Mouse (Mus musculus): ENCODE measurements around the gene Zcchc7. TPM values are rescaled to one million over a fixed set of nuclear protein-coding genes. Genes with fewer than 3 reads are reported as not detected.
"Not testable (repeated sequence)": the region's sequence is repeated elsewhere in the genome, so short reads cannot be mapped to it uniquely, and the experiment has no call there.

The Zcchc7 gene
- polyA plus RNA-seq, 1 experiment from 2014 or later, result 36.5 TPM

- Histone ChIP-seq H3K9ac (no peak overlapping the region), H3K36me3 (no peaks in the 10 kb centered on the region), H3K4me3 (no peak overlapping the region), H3K4me2 (no peak overlapping the region), H3K4me1 (replicated peaks) (peaks cover 27% of the 10 kb centered on the region), H3K27me3 (peaks cover 94% of the 10 kb centered on the region), H3K27ac (replicated peaks) (no peak overlapping the region), H3K9me3 (no peaks in the 10 kb centered on the region)
- under 1% methylated on average over 19 of the region's 19 CpGs for WGBS
- no peak for ATAC-seq (ENCODE audit: low read depth)
Observed at GRCm38 (mm10) chr4:44713554-44714051, 42.1 kb upstream of the Zcchc7 start.

- H3K36me3 ChIP-seq, result no peaks in the 10 kb centered on the region
- peaks cover 92% of the 10 kb centered on the region for H3K27me3 ChIP-seq
- no peaks in the 10 kb centered on the region for H3K9me3 ChIP-seq
- no peak overlapping the region for H3K4me3 ChIP-seq
- no peak for ATAC-seq (ENCODE audit: low read depth)
- H3K4me1 ChIP-seq (replicated peaks), result peaks cover 27% of the 10 kb centered on the region
- H3K4me2 ChIP-seq, result no peak overlapping the region
- H3K27ac ChIP-seq (replicated peaks), result no peak overlapping the region
- H3K9ac ChIP-seq, result no peak overlapping the region
- WGBS, result under 1% methylated on average over 27 of the region's 27 CpGs
Observed at GRCm38 (mm10) chr4:44714111-44714621, 41.5 kb upstream of the Zcchc7 start.

DNA sequence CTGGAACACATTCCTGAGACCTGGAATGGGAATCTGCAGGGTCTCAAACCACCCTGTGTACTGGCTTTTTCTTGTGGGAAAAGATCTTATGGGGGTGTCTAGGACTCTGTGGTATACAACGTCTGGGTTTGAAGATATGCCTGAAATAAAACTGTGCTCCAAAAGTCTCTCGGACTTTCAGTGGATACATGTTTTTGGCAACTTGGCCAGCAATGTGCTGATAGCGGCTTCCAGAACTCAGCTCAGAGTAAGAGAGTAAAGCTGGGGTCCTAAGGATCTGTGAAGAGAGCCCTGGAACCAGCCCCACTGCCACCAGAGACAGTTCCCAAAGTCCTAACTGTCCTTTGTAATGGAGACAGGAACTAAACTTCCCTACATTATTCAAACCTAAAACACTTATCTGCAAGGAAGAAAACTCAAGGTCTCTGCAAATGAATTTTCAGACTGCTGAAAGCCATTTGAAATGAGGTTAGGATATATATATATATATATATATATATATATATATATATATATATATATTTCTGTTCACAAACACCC lies 40.0 kb upstream of the Zcchc7 start:
- no peak for ATAC-seq (ENCODE audit: low read depth)
- WGBS, result 10% methylated on average over 3 of the region's 3 CpGs
- Histone ChIP-seq H3K27me3 (peaks cover 87% of the 10 kb centered on the region), H3K36me3 (no peaks in the 10 kb centered on the region), H3K27ac (replicated peaks) (no peak overlapping the region), H3K4me1 (replicated peaks) (peaks cover 26% of the 10 kb centered on the region), H3K9me3 (no peaks in the 10 kb centered on the region), H3K4me2 (no peak overlapping the region), H3K4me3 (no peak overlapping the region), H3K9ac (no peak overlapping the region)

DNA sequence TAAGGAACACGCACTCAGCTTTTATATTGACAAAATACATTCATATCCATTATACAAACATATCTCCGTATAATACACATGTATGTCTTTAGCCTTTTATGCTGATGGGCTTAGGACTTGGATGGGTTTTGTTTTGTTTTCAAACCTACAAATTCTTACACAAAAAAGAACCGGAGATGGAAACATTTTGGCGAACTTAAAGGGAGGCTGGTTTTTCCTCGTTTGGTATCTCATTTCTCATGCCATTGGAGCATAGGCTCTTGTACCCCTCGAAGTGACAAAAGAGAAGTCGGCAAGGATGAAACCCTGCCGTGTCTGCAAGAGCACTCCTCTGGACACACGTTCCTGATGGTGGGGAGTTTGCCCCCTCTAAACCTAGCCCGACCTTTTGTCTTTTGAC lies 39.3 kb upstream of the Zcchc7 start:
- Histone ChIP-seq H3K27me3 (peaks cover 80% of the 10 kb centered on the region), H3K27ac (replicated peaks) (no peak overlapping the region)
- 4% methylated on average over 10 of the region's 10 CpGs for WGBS

DNA sequence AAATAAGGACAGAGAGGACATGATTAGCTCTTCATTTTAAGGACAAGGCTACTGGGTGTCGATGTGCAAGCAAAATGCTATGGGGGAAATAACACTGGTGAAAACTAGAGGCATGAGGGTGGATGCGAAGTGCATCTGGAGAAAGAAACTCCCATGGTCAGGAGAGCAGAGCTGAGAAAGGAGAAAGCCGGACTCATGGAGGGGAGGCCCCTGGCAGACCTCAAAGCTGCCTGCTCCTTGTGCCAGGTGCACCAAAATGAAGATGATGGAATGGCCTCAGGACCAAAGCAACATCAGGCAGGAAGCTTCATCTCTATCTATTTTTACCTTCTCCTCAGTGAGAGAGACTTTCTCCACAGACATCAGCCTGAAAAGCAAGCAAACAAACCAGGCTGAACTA lies 38.0 kb upstream of the Zcchc7 start:
- Histone ChIP-seq H3K36me3 (no peaks in the 10 kb centered on the region), H3K9ac (no peak overlapping the region), H3K27me3 (peaks cover 71% of the 10 kb centered on the region), H3K4me1 (replicated peaks) (peaks cover 17% of the 10 kb centered on the region), H3K27ac (replicated peaks) (no peak overlapping the region), H3K4me3 (no peak overlapping the region), H3K4me2 (no peak overlapping the region), H3K9me3 (no peaks in the 10 kb centered on the region)
- no peak for ATAC-seq (ENCODE audit: low read depth)
- WGBS, result 86% methylated on average over 3 of the region's 3 CpGs

More for the DNA sequence above, 39.3 kb upstream of the Zcchc7 start:
- Histone ChIP-seq H3K4me1 (replicated peaks) (peaks cover 24% of the 10 kb centered on the region), H3K4me3 (no peak overlapping the region), H3K9me3 (no peaks in the 10 kb centered on the region), H3K36me3 (no peaks in the 10 kb centered on the region), H3K4me2 (no peak overlapping the region), H3K9ac (no peak overlapping the region)
- ATAC-seq (ENCODE audit: low read depth), result no peak

- Histone ChIP-seq H3K4me2 (no peak overlapping the region), H3K4me3 (no peak overlapping the region), H3K36me3 (no peaks in the 10 kb centered on the region), H3K27me3 (peaks cover 50% of the 10 kb centered on the region), H3K9ac (no peak overlapping the region), H3K9me3 (no peaks in the 10 kb centered on the region), H3K4me1 (replicated peaks) (no peaks in the 10 kb centered on the region), H3K27ac (replicated peaks) (no peak overlapping the region)
- 94% methylated on average over 8 of the region's 8 CpGs for WGBS
- no peak for ATAC-seq (ENCODE audit: low read depth)
Observed at GRCm38 (mm10) chr4:44720046-44720445, 35.6 kb upstream of the Zcchc7 start.

GRCm38 (mm10) chr4:44721237-44721636 lies 34.4 kb upstream of the Zcchc7 start:
- Histone ChIP-seq H3K27me3 (peaks cover 41% of the 10 kb centered on the region), H3K4me2 (no peak overlapping the region), H3K4me1 (replicated peaks) (no peaks in the 10 kb centered on the region), H3K27ac (replicated peaks) (no peak overlapping the region), H3K4me3 (no peak overlapping the region), H3K36me3 (no peaks in the 10 kb centered on the region), H3K9me3 (no peaks in the 10 kb centered on the region), H3K9ac (no peak overlapping the region)
- 89% methylated on average over 4 of the region's 4 CpGs for WGBS
- no peak for ATAC-seq (ENCODE audit: low read depth)

- Histone ChIP-seq H3K4me1 (replicated peaks) (no peaks in the 10 kb centered on the region), H3K9me3 (peaks cover 4% of the 10 kb centered on the region; the same call in 1 of the 2 replicates), H3K4me2 (no peak overlapping the region), H3K9ac (no peak overlapping the region), H3K4me3 (no peak overlapping the region), H3K36me3 (no peaks in the 10 kb centered on the region), H3K27ac (replicated peaks) (no peak overlapping the region), H3K27me3 (no peaks in the 10 kb centered on the region)
- WGBS, result 86% methylated on average over 1 of the region's 1 CpGs
- ATAC-seq (ENCODE audit: low read depth), result no peak
Observed at GRCm38 (mm10) chr4:44740471-44740870, 15.2 kb upstream of the Zcchc7 start.

GRCm38 (mm10) chr4:44756134-44756951 lies 666 bp downstream of the Zcchc7 start:
- peak overlapping the region; percentile 92 for H3K27ac ChIP-seq (replicated peaks)
- H3K9me3 ChIP-seq, result no peaks in the 10 kb centered on the region
- WGBS, result under 1% methylated on average over 60 of the region's 60 CpGs
- ATAC-seq (ENCODE audit: low read depth), result peak; percentile 99
- peak overlapping the region; percentile 61 for H3K4me3 ChIP-seq
- peaks cover 21% of the 10 kb centered on the region for H3K4me1 ChIP-seq (replicated peaks)
- H3K9ac ChIP-seq, result peak overlapping the region; percentile 86
- H3K4me2 ChIP-seq, result peak overlapping the region; percentile 83
- H3K36me3 ChIP-seq, result no peaks in the 10 kb centered on the region
- H3K27me3 ChIP-seq, result 0 out of 2 replicates have a peak, but pooled peaks cover 3% of the 10 kb centered on the region

DNA sequence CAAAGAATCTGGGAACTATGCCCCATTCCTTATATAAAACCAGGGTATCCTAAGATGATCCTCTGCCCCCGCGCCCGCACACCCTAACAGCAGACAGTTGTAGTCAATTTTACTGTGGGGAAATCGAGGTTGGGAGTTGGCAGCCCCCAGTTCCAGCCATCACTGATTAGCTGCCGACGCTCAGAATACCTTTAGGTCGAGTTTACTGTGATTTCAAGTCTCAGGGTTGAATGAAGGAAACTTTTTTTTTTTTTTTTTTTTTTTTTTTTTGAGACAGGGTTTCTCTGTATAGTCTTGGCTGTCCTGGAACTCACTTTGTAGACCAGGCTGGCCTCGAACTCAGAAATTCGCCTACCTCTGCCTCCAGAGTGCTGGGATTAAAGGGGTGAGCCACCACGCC lies 1.5 kb downstream of the Zcchc7 start:
- ATAC-seq (ENCODE audit: low read depth), result not testable (repeated sequence)

DNA sequence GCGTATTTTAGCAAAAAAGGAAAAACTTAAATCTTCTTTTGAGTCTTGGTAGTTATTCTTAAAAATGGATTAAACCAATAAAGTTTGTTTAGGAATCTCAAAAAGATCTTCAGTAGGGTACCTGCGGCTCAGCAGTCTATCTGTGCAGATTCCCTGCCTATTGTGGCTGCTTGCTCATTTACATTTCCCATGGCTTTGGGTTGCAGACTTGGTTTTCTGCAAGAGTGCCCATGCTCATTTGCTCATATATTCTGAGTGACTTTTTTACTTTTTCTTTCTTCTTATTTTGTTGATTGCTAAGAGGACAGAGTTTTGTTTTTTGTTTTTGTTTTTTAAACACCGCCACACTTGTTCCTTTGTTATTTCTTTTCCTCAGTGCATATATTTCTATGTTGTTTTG lies 19.2 kb downstream of the Zcchc7 start:
- no peaks in the 10 kb centered on the region for H3K4me1 ChIP-seq (replicated peaks)
- 72% methylated on average over 3 of the region's 3 CpGs for WGBS
- H3K27ac ChIP-seq (replicated peaks), result no peak overlapping the region
- H3K4me2 ChIP-seq, result no peak overlapping the region
- H3K9ac ChIP-seq, result no peak overlapping the region
- ATAC-seq (ENCODE audit: low read depth), result no peak
- no peak overlapping the region for H3K4me3 ChIP-seq
- no peaks in the 10 kb centered on the region for H3K9me3 ChIP-seq
- no peaks in the 10 kb centered on the region for H3K27me3 ChIP-seq
- no peaks in the 10 kb centered on the region for H3K36me3 ChIP-seq

More for the DNA sequence above, 1.5 kb downstream of the Zcchc7 start:
- H3K9me3 ChIP-seq, H3K36me3 ChIP-seq, H3K27me3 ChIP-seq: not testable (repeated sequence)
- Histone ChIP-seq H3K4me2 (peak overlapping the region; percentile 83), H3K4me3 (peak overlapping the region; percentile 61), H3K9ac (peak overlapping the region; percentile 86), H3K27ac (replicated peaks) (peak overlapping the region; percentile 92), H3K4me1 (replicated peaks) (peaks cover 21% of the 10 kb centered on the region)
- WGBS, result 7% methylated on average over 10 of the region's 10 CpGs

DNA sequence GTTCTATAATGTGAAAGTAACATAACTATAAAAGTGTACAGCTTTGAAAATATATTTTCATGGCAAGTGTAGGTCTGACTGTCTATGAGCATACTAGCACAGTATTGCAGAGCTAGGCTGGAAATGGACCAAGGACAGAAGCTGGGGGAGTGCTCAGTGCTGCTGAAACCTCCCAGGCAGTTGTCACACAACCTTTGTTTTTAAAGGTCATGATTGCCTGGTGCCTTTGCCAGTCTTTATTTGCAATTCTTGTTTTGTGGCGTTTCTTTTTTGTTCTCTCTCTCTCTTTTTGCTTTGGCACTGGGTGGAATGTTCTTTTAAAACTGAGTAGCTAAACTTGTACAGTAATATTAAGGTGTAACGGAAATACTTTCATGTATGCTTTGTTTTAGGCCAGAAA lies 21.0 kb downstream of the Zcchc7 start:
- no peaks in the 10 kb centered on the region for H3K9me3 ChIP-seq
- H3K4me1 ChIP-seq (replicated peaks), result no peaks in the 10 kb centered on the region
- H3K4me2 ChIP-seq, result no peak overlapping the region
- WGBS, result 52% methylated on average over 2 of the region's 2 CpGs
- no peaks in the 10 kb centered on the region for H3K36me3 ChIP-seq
- no peak overlapping the region for H3K27ac ChIP-seq (replicated peaks)
- no peak for ATAC-seq (ENCODE audit: low read depth)
- H3K4me3 ChIP-seq, result no peak overlapping the region
- H3K9ac ChIP-seq, result no peak overlapping the region
- H3K27me3 ChIP-seq, result no peaks in the 10 kb centered on the region

Measured in neural tube, embryonic 13.5 days (tissue).